Mouse (Mus musculus) heart, adult 2 months (tissue): ENCODE data around the gene Dnaaf5. TPM values are rescaled to one million over a fixed set of nuclear protein-coding genes. Genes with fewer than 3 reads are reported as not detected.

ENCODE experiments used
- DNase-seq, 2 experiments: peaks; one replicate each; pipeline ENCODE4 v3.0.0; 2021
- H3K27ac ChIP-seq: fragments of 200-600 bp; 2 replicates; pipeline ENCODE4 v1.8.1; 2022
- H3K27me3 ChIP-seq: fragments of 200-500 bp; 2 replicates; pipeline ENCODE4 v1.6.1; 2012; ENCODE audit warnings: mild to moderate bottlenecking, low read length, inconsistent platforms, mixed read lengths; ENCODE audit not compliant: control insufficient read depth, insufficient read depth
- H3K36me3 ChIP-seq: fragments of 200-500 bp; 2 replicates; pipeline ENCODE4 v1.6.1; 2012; ENCODE audit warnings: low read length, inconsistent platforms; ENCODE audit not compliant: control insufficient read depth, insufficient read depth
- H3K4me1 ChIP-seq: fragments of 200-500 bp; 2 replicates; pipeline ENCODE4 v1.6.1; 2011; ENCODE audit warnings: low read length; ENCODE audit not compliant: control insufficient read depth, insufficient read depth
- H3K4me3 ChIP-seq: fragments of 200-600 bp; 2 replicates; pipeline ENCODE4 v1.8.1; 2022
- H3K79me2 ChIP-seq: fragments of 200-500 bp; replicated peaks from 2 replicates; pipeline ENCODE4 v1.6.1; 2012; ENCODE audit warnings: mild to moderate bottlenecking, inconsistent platforms, low read length, moderate library complexity, mixed read lengths; ENCODE audit not compliant: control insufficient read depth, insufficient read depth
- H3K9ac ChIP-seq: fragments of 200-500 bp; 2 replicates; pipeline ENCODE4 v1.6.1; 2012; ENCODE audit warnings: low read depth, mild to moderate bottlenecking, control low read depth, inconsistent platforms, low read length, mixed read lengths
- CTCF ChIP-seq: fragments of 200-600 bp; IDR thresholded peaks from 2 replicates; pipeline ENCODE4 v1.8.1; 2022; ENCODE audit warnings: antibody characterized with exemption, mild to moderate bottlenecking, moderate library complexity
- EP300 ChIP-seq: fragments of 200-500 bp; IDR thresholded peaks from 2 replicates; pipeline ENCODE4 v1.6.1; 2011; ENCODE audit warnings: low read depth, low read length, control low read depth; ENCODE audit not compliant: insufficient read depth
- POLR2A ChIP-seq: fragments of 200-500 bp; IDR thresholded peaks from 2 replicates; pipeline ENCODE4 v1.6.1; 2011; ENCODE audit warnings: mild to moderate bottlenecking, low read depth, low read length, control low read depth; ENCODE audit not compliant: insufficient read depth
- WGBS: fragments of 180-500 bp; shearing (Covaris S2); methylation state at CpG from one replicate; pipeline ENCODE4 v1.1.7; 2018; 5-methylcytosine and 5-hydroxymethylcytosine counted together
- intact Hi-C: fragments of 180-260 bp; cut with DNase I; formaldehyde crosslinking; loops from one replicate; pipeline ENCODE4 v1.15.1; 2025
- polyA plus RNA-seq: library from polyadenylated mRNA; depleted of rRNA; stranded (reverse); fragments of >200 nt; gene quantifications from 2 replicates; pipeline ENCODE4 v1.2.3, GENCODE M21; 2012
- total RNA-seq, 2 experiments: library from RNA; stranded (reverse); gene quantifications; 2 replicates each; pipeline ENCODE4 v1.2.3; 2021

The Dnaaf5 gene
- total and polyA plus RNA-seq, 3 experiments, result 12.2 to 16.7 (median 16.1) TPM

GRCm38 (mm10) chr5:139198779-139199178 is 48.8 kb downstream of the Dnaaf5 start:
- peaks cover 15% of the 10 kb centered on the region for H3K4me1 ChIP-seq
- TF ChIP-seq CTCF (no peak), EP300 (no peak), POLR2A (no peak)
- H3K36me3 ChIP-seq, result no peaks in the 10 kb centered on the region
- WGBS, result 72% methylated on average over 3 of the region's 3 CpGs
- no peaks in the 10 kb centered on the region for H3K27me3 ChIP-seq
- intact Hi-C loops, result no loop called here
- H3K79me2 ChIP-seq, result peaks cover 4% of the 10 kb centered on the region; the same call in 1 of the 2 replicates
- H3K27ac ChIP-seq, result no peak overlapping the region
- H3K4me3 ChIP-seq, result no peak overlapping the region
- no peak for DNase-seq
- no peak overlapping the region for H3K9ac ChIP-seq

- Histone ChIP-seq H3K4me3 (peak overlapping the region; percentile 84), H3K36me3 (no peaks in the 10 kb centered on the region), H3K79me2 (peaks cover 4% of the 10 kb centered on the region; the same call in 1 of the 2 replicates), H3K9ac (peak overlapping the region; percentile 73), H3K4me1 (peaks cover 15% of the 10 kb centered on the region), H3K27ac (peak overlapping the region; percentile 95), H3K27me3 (no peaks in the 10 kb centered on the region)
- 36% methylated on average over 2 of the region's 2 CpGs for WGBS
- TF ChIP-seq EP300 (no peak), POLR2A (no peak), CTCF (no peak)
- DNase-seq, result no peak
- intact Hi-C loops, result no loop called here
These were observed 49.6 kb downstream of the Dnaaf5 start for GRCm38 (mm10) chr5:139199636-139199994.

GRCm38 (mm10) chr5:139199995-139200769 is 50.2 kb downstream of the Dnaaf5 start, which contains the start of gene Sun1:
Sun1 (plus strand) TSS chr5:139200637.
- H3K36me3 ChIP-seq, result no peaks in the 10 kb centered on the region
- intact Hi-C loops, result loop anchor here (1.0 kb wide), 1 partner anchor 51 kb away; no protein-coding TSS in a partner anchor
- H3K27ac ChIP-seq, result peak within 1 kb of the TSS; percentile 95
- peak; percentile 15; the same call in 1 of the 2 replicates for TF ChIP-seq CTCF
- peak; percentile 83 for TF ChIP-seq POLR2A
- no peak for TF ChIP-seq EP300
- H3K79me2 ChIP-seq, result peaks cover 4% of the 10 kb centered on the region; the same call in 1 of the 2 replicates
- WGBS, result under 1% methylated on average over 63 of the region's 64 CpGs
- DNase-seq, result peak; percentile 99 to 100
- peak within 1 kb of the TSS; percentile 84 for H3K4me3 ChIP-seq
- peaks cover 15% of the 10 kb centered on the region for H3K4me1 ChIP-seq
- H3K27me3 ChIP-seq, result no peaks in the 10 kb centered on the region
- H3K9ac ChIP-seq, result peak within 1 kb of the TSS; percentile 91

GRCm38 (mm10) chr5:139200770-139201569 is 50.9 kb downstream of the Dnaaf5 start:
- DNase-seq, result no peak
- 2% methylated on average over 57 of the region's 57 CpGs for WGBS
- H3K9ac ChIP-seq, result peak overlapping the region; percentile 91
- H3K4me1 ChIP-seq, result peaks cover 15% of the 10 kb centered on the region
- H3K27me3 ChIP-seq, result no peaks in the 10 kb centered on the region
- intact Hi-C loops, result loop anchor here (1.0 kb wide), 1 partner anchor 50 kb away; no protein-coding TSS in a partner anchor
- TF ChIP-seq CTCF (no peak), POLR2A (no peak), EP300 (no peak)
- peak overlapping the region; percentile 95 for H3K27ac ChIP-seq
- peak overlapping the region; percentile 84 for H3K4me3 ChIP-seq
- peaks cover 7% of the 10 kb centered on the region; the same call in 1 of the 2 replicates for H3K79me2 ChIP-seq
- H3K36me3 ChIP-seq, result no peaks in the 10 kb centered on the region

GRCm38 (mm10) chr5:139202127-139202526 is 52.1 kb downstream of the Dnaaf5 start:
- intact Hi-C loops, result no loop called here
- H3K4me3 ChIP-seq, result no peak overlapping the region

GRCm38 (mm10) chr5:139203312-139203711 is 53.3 kb downstream of the Dnaaf5 start:
- Histone ChIP-seq H3K79me2 (peaks cover 12% of the 10 kb centered on the region), H3K27ac (no peak overlapping the region), H3K4me3 (no peak overlapping the region), H3K4me1 (peaks cover 8% of the 10 kb centered on the region), H3K9ac (no peak overlapping the region), H3K27me3 (no peaks in the 10 kb centered on the region), H3K36me3 (no peaks in the 10 kb centered on the region)
- intact Hi-C loops, result no loop called here
- no peak for TF ChIP-seq EP300
- no peak for TF ChIP-seq CTCF
- no peak for TF ChIP-seq POLR2A
- no peak for DNase-seq
- WGBS, result 59% methylated on average over 5 of the region's 5 CpGs

More at GRCm38 (mm10) chr5:139202127-139202526, 52.1 kb downstream of the Dnaaf5 start:
- Histone ChIP-seq H3K27me3 (no peaks in the 10 kb centered on the region), H3K36me3 (no peaks in the 10 kb centered on the region), H3K79me2 (peaks cover 7% of the 10 kb centered on the region), H3K9ac (no peak overlapping the region), H3K27ac (no peak overlapping the region), H3K4me1 (peaks cover 11% of the 10 kb centered on the region)
- no peak for DNase-seq
- no peak for TF ChIP-seq POLR2A
- TF ChIP-seq CTCF, result no peak
- TF ChIP-seq EP300, result no peak
- WGBS, result 85% methylated on average over 11 of the region's 11 CpGs
